Comparison of ENCODE assay signal across 15 mouse cellular contexts in genomic region chrX:53049196-53049595, GRCm38 (mm10).
"Had no signal": no experiment of that assay in that cellular context is flagged by ENCODE, and none has a peak within 500 bp of the region (broad histone marks: within the 10 kb centered on the region; RNA-seq: fewer than 3 reads in every experiment).

No protein-coding gene starts in this region.

- H3K4me1 ChIP-seq: midbrain, embryonic 15.5 days; neural tube, embryonic 12.5 days had no signal

- DNase-seq: lung, adult 18-20 months; lung, postnatal 14 days; lung, postnatal 36 days; right cerebral cortex, postnatal 14 days; thymus, adult 2 months; thymus, postnatal 25 days; thymus, postnatal 4 days had no signal

- H3K27me3 ChIP-seq: midbrain, embryonic 13.5 days; midbrain, embryonic 15.5 days; neural tube, embryonic 12.5 days; stomach, embryonic 15.5 days had no signal

- H3K36me3 ChIP-seq: midbrain, embryonic 13.5 days; midbrain, embryonic 15.5 days; neural tube, embryonic 12.5 days; stomach, embryonic 15.5 days had no signal

- H3K9ac ChIP-seq: lung, embryonic 14.5 days; midbrain, embryonic 13.5 days; midbrain, embryonic 15.5 days; neural tube, embryonic 12.5 days; stomach, embryonic 15.5 days had no signal

- H3K9me3 ChIP-seq: megakaryocyte, embryonic 14.5 days; midbrain, embryonic 13.5 days; midbrain, embryonic 15.5 days; neural tube, embryonic 12.5 days; stomach, embryonic 15.5 days had no signal

- H3K4me2 ChIP-seq: midbrain, embryonic 15.5 days; neural tube, embryonic 12.5 days; stomach, embryonic 15.5 days had no signal

- H3K27ac ChIP-seq: macrophage; midbrain, embryonic 13.5 days; midbrain, embryonic 15.5 days; neural tube, embryonic 12.5 days; stomach, embryonic 15.5 days; stomach, postnatal 0 days had no signal

- H3K4me3 ChIP-seq: megakaryocyte, embryonic 14.5 days; midbrain, embryonic 13.5 days; midbrain, embryonic 15.5 days; neural tube, embryonic 12.5 days; stomach, embryonic 15.5 days had no signal

- ATAC-seq: midbrain, embryonic 13.5 days; midbrain, embryonic 15.5 days had no signal
